Mouse (Mus musculus) common myeloid progenitor, adult 5-6 weeks (primary cell): Measurements from ENCODE around the gene Cbarp. TPM values are rescaled to one million over a fixed set of nuclear protein-coding genes. Genes with fewer than 3 reads are reported as not detected.

Experiments used
- ATAC-seq: replicated peaks from 2 replicates; pipeline ENCODE4 v1.8.0; 2016; ENCODE audit warnings: low read depth, mild to moderate bottlenecking, moderate TSS enrichment, inconsistent platforms; ENCODE audit not compliant: poor library complexity, severe bottlenecking
- total RNA-seq: library from RNA; stranded (forward); fragments of 200-1000, 187-1606 nt; gene quantifications from 2 replicates; pipeline ENCODE4 v1.2.3, GENCODE M21; 2017

The Cbarp gene
- total RNA-seq, result 0.41 and 0.73 TPM in 2 replicates

- no peak for ATAC-seq
Measured at GRCm38 (mm10) chr10:80140666-80141035, at the start of gene Cbarp. Gene Cbarp (minus strand): TSS chr10:80140835.

DNA sequence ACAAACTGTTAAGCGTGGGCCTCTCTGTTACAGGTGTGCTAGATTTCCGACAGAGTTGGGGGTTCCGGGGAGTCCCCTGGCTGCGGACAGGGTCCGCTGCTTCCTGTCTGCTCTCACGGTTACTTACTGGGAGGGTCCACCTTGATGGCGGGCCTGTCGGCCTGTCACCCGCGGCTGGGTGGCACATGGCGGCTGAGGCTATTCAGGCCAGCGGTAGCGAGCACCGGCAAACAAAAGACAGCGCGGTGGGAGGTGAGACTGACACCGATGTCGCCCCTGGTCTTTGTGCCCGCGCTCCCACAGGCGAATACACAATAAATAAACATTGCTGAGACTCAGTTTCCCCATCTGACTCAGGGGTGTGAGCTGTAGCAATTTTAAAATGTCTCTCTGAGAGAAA is 49.4 kb upstream of the Cbarp start:
- no peak for ATAC-seq

- ATAC-seq, result no peak
Measured at GRCm38 (mm10) chr10:80188453-80189024, 47.9 kb upstream of the Cbarp start.

DNA sequence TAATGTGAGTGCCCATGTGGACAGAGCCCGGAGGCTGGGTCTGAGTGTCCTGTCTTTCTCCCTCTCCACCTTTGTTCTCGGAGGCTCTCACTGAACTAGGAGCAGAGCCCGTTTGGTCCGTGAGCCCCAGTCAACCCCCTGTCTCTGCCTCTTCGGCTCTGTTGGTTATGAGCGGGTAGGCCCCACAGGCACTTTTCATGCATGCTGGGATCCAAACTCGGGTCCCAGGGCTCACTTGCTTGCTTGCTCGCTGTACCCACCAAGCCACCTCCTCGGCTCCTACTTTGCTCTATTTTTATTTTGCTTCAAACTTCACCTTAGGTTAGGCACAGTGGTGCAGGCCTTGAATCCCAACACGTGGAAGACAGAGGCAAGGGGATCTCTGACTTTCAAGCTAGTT is 47.1 kb upstream of the Cbarp start:
- ATAC-seq, result no peak

GRCm38 (mm10) chr10:80186649-80187048 is 46.0 kb upstream of the Cbarp start:
- ATAC-seq, result no peak

GRCm38 (mm10) chr10:80182547-80182946 is 41.9 kb upstream of the Cbarp start:
- ATAC-seq, result no peak

DNA sequence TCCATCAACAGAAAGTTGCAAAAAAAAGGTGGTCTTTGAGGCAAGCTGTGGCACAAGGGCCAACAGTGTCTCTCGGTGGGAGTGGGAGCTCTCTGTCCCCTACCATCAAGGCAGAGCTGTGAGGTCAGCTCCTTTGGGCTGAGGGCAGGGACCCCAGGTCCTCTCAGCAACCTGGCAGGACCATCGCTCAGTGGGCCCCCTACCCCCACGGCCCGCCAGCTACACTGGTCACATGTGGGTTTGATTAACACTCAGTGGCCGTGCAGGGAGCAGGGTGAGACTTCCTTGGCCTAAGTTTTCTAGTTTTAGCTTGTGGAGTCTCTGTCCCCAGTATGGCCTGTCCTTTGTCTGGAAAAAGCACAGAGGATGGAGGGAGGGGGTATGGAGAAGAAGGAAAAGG is 40.2 kb upstream of the Cbarp start:
- ATAC-seq, result no peak

DNA sequence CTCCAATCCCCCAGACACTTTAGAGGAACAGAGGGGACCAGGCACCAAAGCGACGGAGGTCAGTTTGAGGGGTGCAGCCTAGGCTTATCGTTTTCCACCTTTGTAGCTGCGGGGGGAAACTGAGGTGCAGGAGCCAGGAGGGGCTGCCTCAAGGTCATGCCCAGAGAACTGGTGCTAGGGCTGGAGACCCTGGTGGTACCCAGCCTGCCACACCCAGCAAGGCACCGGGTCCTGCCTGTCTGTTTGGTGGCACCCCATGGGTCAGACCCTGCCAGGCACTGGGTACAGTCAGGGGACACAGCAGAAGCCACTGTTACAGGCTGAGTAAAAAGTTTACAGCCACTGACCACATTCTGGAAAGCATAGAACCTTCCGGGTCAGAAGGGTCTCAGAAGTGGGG is 39.7 kb upstream of the Cbarp start:
- no peak for ATAC-seq

DNA sequence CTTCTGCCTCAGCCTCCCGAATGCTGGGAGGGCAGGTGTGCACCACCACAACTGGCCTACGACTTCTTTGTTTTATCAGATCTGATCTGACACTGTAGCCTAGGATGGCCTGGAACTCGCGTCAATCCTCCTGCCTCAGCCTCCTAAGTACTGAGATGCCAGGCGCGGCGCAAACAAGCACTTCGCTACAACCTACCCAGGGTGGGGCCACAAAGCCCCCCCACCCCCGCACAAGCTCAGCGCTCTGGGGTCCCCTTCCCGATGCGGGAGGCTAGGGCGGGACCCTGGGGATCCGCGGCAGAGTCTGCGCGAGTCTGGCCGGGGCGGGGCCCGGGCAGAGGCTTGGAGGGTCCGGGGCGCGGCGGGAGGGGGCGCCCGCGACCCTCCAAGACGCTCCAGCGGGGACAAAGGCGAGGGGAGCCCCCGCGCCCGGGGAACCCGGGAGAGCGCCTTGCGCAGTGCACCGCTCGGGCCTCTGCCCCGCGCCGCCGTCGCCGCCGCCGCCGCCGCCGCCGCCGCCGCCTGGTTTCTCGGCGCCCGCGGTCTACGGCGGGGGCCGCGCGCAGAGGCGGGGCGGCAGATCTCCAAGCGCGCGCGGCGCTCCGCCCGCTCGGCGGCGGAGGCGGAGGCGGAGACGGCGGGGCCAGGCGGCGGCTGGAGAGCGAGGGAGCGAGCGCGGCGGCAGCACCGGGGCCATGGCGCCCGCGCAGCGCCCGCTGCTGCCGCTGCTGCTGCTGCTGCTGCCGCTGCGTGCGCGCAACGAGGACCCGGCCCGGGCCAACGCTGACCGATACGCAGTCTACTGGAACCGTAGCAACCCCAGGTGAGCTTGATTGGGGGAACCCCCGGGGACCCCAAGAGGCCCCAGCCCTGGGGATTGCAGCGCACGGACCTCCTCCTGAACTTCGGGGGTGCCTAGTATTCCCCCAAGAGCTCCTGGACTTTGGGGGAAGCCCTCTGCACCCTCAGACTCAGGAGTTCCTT is 38.7 kb upstream of the Cbarp start, which contains the start of gene Efna2:
Gene Efna2 (plus strand): TSS at position 415 of the 984 bp plus-strand sequence.
- no peak for ATAC-seq

GRCm38 (mm10) chr10:80177441-80178279 is 37.0 kb upstream of the Cbarp start:
- no peak for ATAC-seq

DNA sequence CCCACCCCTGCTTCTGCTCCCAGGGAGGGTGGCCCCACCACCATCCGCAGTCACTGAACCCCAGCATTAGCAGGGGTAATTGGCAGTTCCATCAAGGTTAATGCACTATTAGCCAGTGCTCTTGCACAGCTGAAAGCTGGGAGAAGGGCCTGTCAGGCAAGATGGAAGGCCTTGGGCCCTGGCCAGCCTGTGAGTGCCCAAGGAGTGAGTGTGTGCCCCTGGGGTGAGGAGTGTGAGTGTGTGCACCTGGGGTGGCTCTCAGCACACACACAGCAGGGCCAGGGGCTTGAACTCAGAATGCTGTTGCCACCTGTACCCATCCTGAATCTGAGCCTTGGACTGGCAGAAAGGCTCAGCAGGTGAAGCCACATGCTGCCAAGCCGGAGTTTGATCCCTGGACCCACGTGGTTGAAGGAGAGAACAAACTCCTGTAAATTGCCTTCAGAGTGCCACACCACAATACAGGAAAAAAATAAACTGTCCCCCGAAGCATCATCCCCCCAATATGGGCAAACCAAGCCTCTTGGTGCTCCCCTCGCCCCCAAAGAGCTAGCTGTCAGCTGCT is 35.7 kb upstream of the Cbarp start:
- no peak for ATAC-seq

- 0 out of 2 replicates have a peak, but pooled peaks have one; percentile 26 for ATAC-seq
Measured at GRCm38 (mm10) chr10:80175536-80176269, 35.1 kb upstream of the Cbarp start.

GRCm38 (mm10) chr10:80174705-80175104 is 34.1 kb upstream of the Cbarp start:
- ATAC-seq, result peak; percentile 34

- ATAC-seq, result no peak
Measured at GRCm38 (mm10) chr10:80173955-80174640, 33.5 kb upstream of the Cbarp start.

GRCm38 (mm10) chr10:80173358-80173757 is 32.7 kb upstream of the Cbarp start:
- no peak for ATAC-seq

GRCm38 (mm10) chr10:80172527-80173292 is 32.1 kb upstream of the Cbarp start, which contains the start of gene 1600002K03Rik:
Gene 1600002K03Rik (plus strand): TSS chr10:80172944.
- ATAC-seq, result peak; percentile 74

DNA sequence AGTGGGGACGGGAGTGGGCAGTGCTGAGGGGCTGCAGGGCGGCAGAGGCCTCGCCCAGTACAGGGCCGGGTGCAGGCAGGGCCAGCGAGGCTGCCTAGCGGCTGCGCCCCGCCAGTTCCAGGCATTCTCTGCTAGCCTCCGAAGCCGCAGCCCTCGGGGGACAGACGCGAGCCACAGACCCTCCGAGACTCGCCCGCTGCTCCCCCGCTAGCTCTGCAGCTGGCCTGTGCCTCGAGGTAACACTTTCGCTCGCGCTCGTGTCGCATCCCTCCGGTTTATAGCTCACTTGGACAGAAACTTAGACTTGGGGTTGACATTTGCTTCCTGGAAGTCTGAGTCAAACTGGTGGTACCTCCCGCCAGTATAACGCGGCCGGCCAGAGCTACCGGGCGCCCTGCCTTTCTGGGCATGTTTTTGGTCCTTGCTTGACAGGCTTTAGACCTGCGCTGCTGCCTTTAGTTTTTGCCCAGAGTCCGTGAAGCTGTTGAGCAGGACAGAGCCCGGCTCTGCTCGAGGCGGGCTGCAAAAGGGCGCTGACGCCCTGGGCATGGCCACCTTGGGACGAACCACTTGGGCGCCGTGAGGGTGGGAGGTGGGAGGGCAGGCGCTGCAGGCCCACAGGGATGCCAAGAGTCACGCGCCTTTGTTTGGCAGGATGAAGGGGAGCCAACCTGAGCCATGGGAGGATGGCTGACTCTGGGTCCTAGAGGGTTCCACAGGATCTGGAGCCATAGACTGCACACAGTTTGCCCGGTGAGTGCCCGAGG is 31.3 kb upstream of the Cbarp start:
- no peak for ATAC-seq
